Mouse (Mus musculus) kidney, postnatal 0 days (tissue): ENCODE data around the gene Dcun1d2. TPM values are rescaled to one million over a fixed set of nuclear protein-coding genes. Genes with fewer than 3 reads are reported as not detected.
A peak's percentile ranks its signal among the peaks of the same experiment; 100 is the strongest.

ENCODE experiments used
- ATAC-seq: fragments of 200-750 bp; cut with Nextera tagmentation; replicated peaks from 2 replicates; pipeline ENCODE4 v1.8.0; 2017; ENCODE audit warnings: low read depth, moderate number of reproducible peaks, moderate TSS enrichment, moderate library complexity; ENCODE audit not compliant: low FRiP score
- DNase-seq: peaks from one replicate; pipeline ENCODE4 v3.0.0-alpha.2; 2016; ENCODE audit warnings: low spot score
- H3K27ac ChIP-seq: fragments of 300-500 bp; sonication (generic); 2 replicates; pipeline ENCODE4 v1.5.1; 2014; ENCODE audit warnings: mild to moderate bottlenecking
- H3K27me3 ChIP-seq: fragments of 300-500 bp; sonication (generic); 2 replicates; pipeline ENCODE4 v1.6.1; 2014; ENCODE audit warnings: low read length, mixed read lengths; ENCODE audit not compliant: insufficient read depth
- H3K36me3 ChIP-seq: fragments of 300-500 bp; sonication (generic); 2 replicates; pipeline ENCODE4 v1.6.1; 2014; ENCODE audit warnings: low read length, mixed read lengths; ENCODE audit not compliant: insufficient read depth
- H3K4me1 ChIP-seq: fragments of 300-500 bp; sonication (generic); replicated peaks from 2 replicates; pipeline ENCODE4 v1.6.1; 2014; ENCODE audit warnings: antibody characterized with exemption, low read length, mixed read lengths; ENCODE audit not compliant: insufficient read depth
- H3K4me2 ChIP-seq: fragments of 300-500 bp; sonication (generic); 2 replicates; pipeline ENCODE4 v1.6.1; 2014; ENCODE audit warnings: mild to moderate bottlenecking, low read length, moderate library complexity, mixed read lengths
- H3K4me3 ChIP-seq: fragments of 300-500 bp; sonication (generic); replicated peaks from 2 replicates; pipeline ENCODE4 v1.5.1; 2014; ENCODE audit warnings: low read depth, low read length
- H3K9ac ChIP-seq: fragments of 300-500 bp; sonication (generic); 2 replicates; pipeline ENCODE4 v1.6.1; 2014; ENCODE audit warnings: low read depth, low read length
- H3K9me3 ChIP-seq: fragments of 300-500 bp; sonication (generic); replicated peaks from 2 replicates; pipeline ENCODE4 v1.6.1; 2016; ENCODE audit warnings: low read length, inconsistent platforms, mixed read lengths
- CTCF ChIP-seq: IDR thresholded peaks from 2 replicates; pipeline ENCODE4 v1.5.1; 2016; ENCODE audit warnings: antibody characterized with exemption, low read depth, mild to moderate bottlenecking, moderate library complexity
- WGBS: fragments of 180-500 bp; shearing (Covaris S2); extraction: QIAGEN DNeasy Blood & Tissue Kit; methylation state at CpG from one replicate; pipeline ENCODE4 v1.1.7; 2014; 5-methylcytosine and 5-hydroxymethylcytosine counted together
- polyA plus RNA-seq: library from polyadenylated mRNA; unstranded; fragments of >200 nt; fragmentation: Nextera tagmentation; extraction: Ambion mirVana; gene quantifications from 2 replicates; pipeline ENCODE4 v1.2.1, GENCODE M21; 2015

Gene Dcun1d2
- polyA plus RNA-seq, 1 experiment from 2014 or later = 17.3 TPM

GRCm38 (mm10) chr8:13293677-13294470, 5.9 kb upstream of the Dcun1d2 start:
- H3K36me3 ChIP-seq = peaks cover 31% of the 10 kb centered on the region
- no peaks in the 10 kb centered on the region for H3K9me3 ChIP-seq
- no peak for TF ChIP-seq CTCF
- H3K4me1 ChIP-seq = 0 out of 2 replicates have a peak, but pooled peaks cover 5% of the 10 kb centered on the region
- no peaks in the 10 kb centered on the region for H3K27me3 ChIP-seq
- no peak overlapping the region for H3K9ac ChIP-seq
- no peak overlapping the region for H3K27ac ChIP-seq
- 88% methylated on average over 9 of the region's 9 CpGs for WGBS
- no peak overlapping the region for H3K4me3 ChIP-seq
- H3K4me2 ChIP-seq = no peak overlapping the region
- ATAC-seq = no peak
- DNase-seq = no peak

- no peaks in the 10 kb centered on the region for H3K9me3 ChIP-seq
- WGBS = 27% methylated on average over 9 of the region's 9 CpGs
- peak; percentile 91 for TF ChIP-seq CTCF
- peak; percentile 87 for DNase-seq
- ATAC-seq = no peak
- H3K9ac ChIP-seq = no peak overlapping the region
- peaks cover 31% of the 10 kb centered on the region for H3K36me3 ChIP-seq
- no peak overlapping the region for H3K4me3 ChIP-seq
- no peak overlapping the region for H3K27ac ChIP-seq
- no peaks in the 10 kb centered on the region for H3K27me3 ChIP-seq
- H3K4me2 ChIP-seq = no peak overlapping the region
- H3K4me1 ChIP-seq = peaks cover 9% of the 10 kb centered on the region; the same call in 1 of the 2 replicates
These were observed 4.4 kb upstream of the Dcun1d2 start for GRCm38 (mm10) chr8:13292364-13292763.

DNA sequence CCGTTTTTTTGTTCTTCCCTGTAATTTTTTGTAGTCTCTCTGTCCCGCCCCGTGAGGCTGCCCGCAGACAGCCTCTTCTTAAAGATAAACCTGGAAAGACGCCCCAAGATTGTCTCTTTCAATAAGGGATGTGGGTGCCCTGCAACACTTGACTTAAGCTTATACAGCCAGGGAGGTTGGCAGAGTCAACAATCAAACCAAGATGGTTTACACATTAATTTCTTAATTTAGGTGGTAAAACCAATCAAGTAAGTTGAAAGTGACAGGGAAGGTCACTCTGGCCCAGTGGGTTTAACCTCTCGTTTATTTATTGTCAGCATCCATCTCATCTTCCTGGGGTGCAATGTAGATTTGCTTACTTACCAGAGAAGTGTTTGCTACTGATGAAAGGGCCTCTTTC, 715 bp upstream of the Dcun1d2 start:
- no peak for ATAC-seq
- Histone ChIP-seq H3K36me3 (peaks cover 4% of the 10 kb centered on the region; the same call in 1 of the 2 replicates), H3K4me3 (peak overlapping the region; percentile 62), H3K9me3 (no peaks in the 10 kb centered on the region), H3K27me3 (no peaks in the 10 kb centered on the region), H3K4me1 (peaks cover 15% of the 10 kb centered on the region), H3K9ac (peak overlapping the region; percentile 67), H3K27ac (peak overlapping the region; percentile 93; the same call in 1 of the 2 replicates), H3K4me2 (peak overlapping the region; percentile 74)
- WGBS = 2% methylated on average over 6 of the region's 6 CpGs
- no peak for TF ChIP-seq CTCF
- DNase-seq = no peak

DNA sequence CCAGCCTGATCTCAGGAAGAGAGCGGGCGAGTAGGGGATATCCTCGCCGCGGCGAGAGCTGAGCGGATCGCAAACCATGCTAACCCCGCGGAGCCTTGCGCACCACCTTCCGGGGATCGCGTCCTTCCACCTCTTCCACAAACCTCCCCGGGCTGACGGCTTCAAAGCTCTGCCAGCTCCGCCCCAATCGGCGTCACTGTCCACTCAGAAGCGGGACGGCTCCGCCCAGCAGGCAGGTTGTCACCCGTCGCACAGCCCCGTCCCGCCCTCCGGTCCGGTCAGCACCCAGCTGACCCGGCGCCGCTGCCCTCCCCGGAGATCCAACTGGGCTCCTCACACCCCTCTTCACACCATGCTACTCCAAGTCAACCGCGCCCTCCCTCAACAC, 633 bp downstream of the Dcun1d2 start:
- H3K36me3 ChIP-seq = no peaks in the 10 kb centered on the region
- ATAC-seq = peak; percentile 86
- under 1% methylated on average over 33 of the region's 34 CpGs for WGBS
- H3K4me1 ChIP-seq = peaks cover 15% of the 10 kb centered on the region
- peak; percentile 91 for DNase-seq
- 0 out of 2 replicates have a peak, but pooled peaks have one; percentile 4 for TF ChIP-seq CTCF
- peak overlapping the region; percentile 74 for H3K4me2 ChIP-seq
- no peaks in the 10 kb centered on the region for H3K27me3 ChIP-seq
- no peaks in the 10 kb centered on the region for H3K9me3 ChIP-seq
- peak overlapping the region; percentile 62 for H3K4me3 ChIP-seq
- peak overlapping the region; percentile 93 for H3K27ac ChIP-seq
- peak overlapping the region; percentile 67 for H3K9ac ChIP-seq

- no peaks in the 10 kb centered on the region for H3K9me3 ChIP-seq
- H3K9ac ChIP-seq = no peak overlapping the region
- whole genome bisulfite sequencing = 79% methylated on average over 1 of the region's 1 CpGs
- H3K27me3 ChIP-seq = no peaks in the 10 kb centered on the region
- H3K4me2 ChIP-seq = no peak overlapping the region
- TF ChIP-seq CTCF = peak; percentile 19; the same call in 1 of the 2 replicates
- peaks cover 6% of the 10 kb centered on the region for H3K4me1 ChIP-seq
- no peak overlapping the region for H3K27ac ChIP-seq
- no peaks in the 10 kb centered on the region for H3K36me3 ChIP-seq
- no peak overlapping the region for H3K4me3 ChIP-seq
- DNase-seq (no peak), ATAC-seq (no peak)
These were observed 4.7 kb downstream of the Dcun1d2 start for GRCm38 (mm10) chr8:13283200-13283599.

DNA sequence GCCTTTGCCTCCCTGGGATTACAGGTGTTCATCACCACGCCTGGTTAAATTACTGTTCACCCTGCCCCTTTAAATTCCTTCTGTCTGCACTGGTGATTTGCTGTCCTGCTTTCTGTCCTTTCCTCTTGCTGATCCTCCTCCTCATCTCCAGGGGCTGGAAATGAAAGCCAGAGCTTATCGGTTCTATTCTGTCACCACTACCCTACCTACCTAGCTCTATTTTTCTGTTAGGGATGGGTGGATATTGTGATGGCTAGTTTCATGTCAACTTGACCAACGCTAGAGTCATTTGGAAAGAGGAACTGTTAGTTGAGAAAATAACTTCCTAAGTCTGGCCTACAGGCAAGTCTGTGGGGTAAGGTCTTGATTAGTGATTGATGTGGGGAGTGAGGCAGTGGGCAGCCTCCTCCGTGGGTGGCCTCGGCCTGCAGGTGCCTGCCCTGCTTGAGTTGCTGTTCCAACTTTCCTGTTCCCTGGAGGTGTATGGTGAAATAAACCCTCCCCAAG, 10.9 kb downstream of the Dcun1d2 start:
- Histone ChIP-seq H3K27me3 (no peaks in the 10 kb centered on the region), H3K9me3 (no peaks in the 10 kb centered on the region), H3K36me3 (0 out of 2 replicates have a peak, but pooled peaks cover 5% of the 10 kb centered on the region), H3K4me1 (no peaks in the 10 kb centered on the region), H3K9ac (no peak overlapping the region), H3K4me2 (no peak overlapping the region), H3K4me3 (no peak overlapping the region), H3K27ac (no peak overlapping the region)
- WGBS = 45% methylated on average over 5 of the region's 5 CpGs
- DNase-seq (no peak), ATAC-seq (no peak)
- TF ChIP-seq CTCF = no peak
